7 mouse cellular contexts compared by ENCODE assay signal in the genomic region with DNA sequence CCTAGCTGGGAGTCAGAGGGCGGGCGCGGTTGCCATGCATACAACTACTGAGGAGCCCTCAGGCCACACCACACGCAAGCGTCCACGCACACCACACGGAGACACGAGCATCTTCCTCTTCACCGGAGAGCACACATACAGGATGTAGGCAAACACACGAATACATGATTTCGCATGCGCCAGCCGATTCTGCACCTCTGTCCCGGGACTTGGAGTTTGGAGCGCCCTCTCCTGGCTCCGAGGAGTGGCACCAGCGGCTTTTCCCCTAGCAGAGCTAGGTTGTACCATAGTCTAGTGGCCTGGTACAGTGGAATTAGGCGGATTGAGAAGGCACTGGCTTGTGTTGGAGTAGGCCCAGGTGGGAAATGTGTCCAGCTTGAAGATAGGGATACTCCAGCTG. TPM values are rescaled to one million over a fixed set of nuclear protein-coding genes. Genes with fewer than 3 reads are reported as not detected.
A peak's percentile ranks its signal among the peaks of the same experiment; 100 is the strongest.
DNase-seq lines count a peak whose midpoint lies in the region; ATAC-seq and TF ChIP-seq lines count a peak whose summit lies in the region.

No protein-coding gene starts in this region.

- WGBS in forebrain, postnatal 0 days: 10% methylated on average over 18 of the region's 18 CpGs
- 10% methylated on average over 18 of the region's 18 CpGs for whole genome bisulfite sequencing in hindbrain, embryonic 16.5 days
- 10% methylated on average over 18 of the region's 18 CpGs for WGBS in limb, embryonic 11.5 days
- WGBS in midbrain, embryonic 13.5 days: 7% methylated on average over 18 of the region's 18 CpGs
- WGBS in spleen, adult 2 months: 24% methylated on average over 18 of the region's 18 CpGs

- no peaks in the 10 kb centered on the region for H3K9me3 ChIP-seq in forebrain, postnatal 0 days (ENCODE audit: low read length)
- H3K9me3 ChIP-seq in hindbrain, embryonic 16.5 days (ENCODE audit: control insufficient read depth, low read length): no peaks in the 10 kb centered on the region
- H3K9me3 ChIP-seq in limb, embryonic 11.5 days (ENCODE audit: control insufficient read depth, low read length): no peaks in the 10 kb centered on the region; the same call in 1 of the 2 replicates
- no peaks in the 10 kb centered on the region for H3K9me3 ChIP-seq in midbrain, embryonic 13.5 days

- H3K4me3 ChIP-seq in forebrain, postnatal 0 days (ENCODE audit: low read depth, low read length): no peak overlapping the region
- peak overlapping the region; percentile 5; the same call in 1 of the 2 replicates for H3K4me3 ChIP-seq in hindbrain, embryonic 16.5 days (ENCODE audit: low read length)
- H3K4me3 ChIP-seq in limb, embryonic 11.5 days (ENCODE audit: low read depth, low read length): peak overlapping the region; percentile 12; the same call in 1 of the 2 replicates
- peak overlapping the region; percentile 24; the same call in 1 of the 2 replicates for H3K4me3 ChIP-seq in midbrain, embryonic 13.5 days (replicated peaks)
- H3K4me3 ChIP-seq in spleen, adult 2 months (ENCODE audit: extremely low read depth, insufficient read depth, insufficient read length): no peak overlapping the region

- no peak overlapping the region for H3K27ac ChIP-seq in forebrain, postnatal 0 days (ENCODE audit: low read depth, low read length)
- no peak overlapping the region for H3K27ac ChIP-seq in hindbrain, embryonic 16.5 days (ENCODE audit: low read depth, low read length)
- no peak overlapping the region for H3K27ac ChIP-seq in limb, embryonic 11.5 days (replicated peaks; ENCODE audit: low read depth, low read length)
- no peak overlapping the region for H3K27ac ChIP-seq in midbrain, embryonic 13.5 days
- no peak overlapping the region for H3K27ac ChIP-seq in spleen, adult 2 months (ENCODE audit: insufficient read depth, low read length)

- no peaks in the 10 kb centered on the region for H3K36me3 ChIP-seq in forebrain, postnatal 0 days (ENCODE audit: insufficient read depth)
- H3K36me3 ChIP-seq in hindbrain, embryonic 16.5 days (ENCODE audit: control insufficient read depth, insufficient read depth, low read length): no peaks in the 10 kb centered on the region
- H3K36me3 ChIP-seq in limb, embryonic 11.5 days (ENCODE audit: control insufficient read depth, insufficient read depth, low read length): no peaks in the 10 kb centered on the region
- H3K36me3 ChIP-seq in midbrain, embryonic 13.5 days: no peaks in the 10 kb centered on the region
- no peaks in the 10 kb centered on the region for H3K36me3 ChIP-seq in spleen, adult 2 months (ENCODE audit: control insufficient read depth, insufficient read depth, low read length)

- no peak overlapping the region for H3K9ac ChIP-seq in forebrain, postnatal 0 days
- H3K9ac ChIP-seq in hindbrain, embryonic 16.5 days (ENCODE audit: low read depth, low read length): peak overlapping the region; percentile 39; the same call in 1 of the 2 replicates
- H3K9ac ChIP-seq in limb, embryonic 11.5 days (ENCODE audit: low read length): peak overlapping the region; percentile 47; the same call in 1 of the 2 replicates
- peak overlapping the region; percentile 50; the same call in 1 of the 2 replicates for H3K9ac ChIP-seq in midbrain, embryonic 13.5 days (replicated peaks)

- H3K4me2 ChIP-seq in forebrain, postnatal 0 days (ENCODE audit: low read depth): peak overlapping the region; percentile 35
- peak overlapping the region; percentile 47 for H3K4me2 ChIP-seq in hindbrain, embryonic 16.5 days (ENCODE audit: low read length)
- H3K4me2 ChIP-seq in limb, embryonic 11.5 days (ENCODE audit: low read depth, severe bottlenecking): peak overlapping the region; percentile 48
- H3K4me2 ChIP-seq in midbrain, embryonic 13.5 days (replicated peaks): peak overlapping the region; percentile 53

- peak; percentile 79 for ATAC-seq in forebrain, postnatal 0 days
- no peak for ATAC-seq in hindbrain, embryonic 16.5 days
- ATAC-seq in limb, embryonic 11.5 days (ENCODE audit: insufficient number of reproducible peaks, low FRiP score, low TSS enrichment, low read depth): no peak
- ATAC-seq in midbrain, embryonic 13.5 days: peak; percentile 67

- 0 out of 2 replicates have a peak, but pooled peaks cover 4% of the 10 kb centered on the region for H3K4me1 ChIP-seq in forebrain, postnatal 0 days (ENCODE audit: insufficient read depth)
- H3K4me1 ChIP-seq in hindbrain, embryonic 16.5 days (ENCODE audit: control insufficient read depth, insufficient read depth, low read depth, low read length): peaks cover 4% of the 10 kb centered on the region
- H3K4me1 ChIP-seq in limb, embryonic 11.5 days (ENCODE audit: control insufficient read depth, insufficient read depth, low read length): 0 out of 2 replicates have a peak, but pooled peaks cover 3% of the 10 kb centered on the region
- H3K4me1 ChIP-seq in midbrain, embryonic 13.5 days (replicated peaks): peaks cover 8% of the 10 kb centered on the region
- H3K4me1 ChIP-seq in spleen, adult 2 months (ENCODE audit: control insufficient read depth, insufficient read depth, insufficient read length): no peaks in the 10 kb centered on the region

- TF ChIP-seq CTCF in forebrain, postnatal 0 days (IDR thresholded peaks at IDR 0.05; ENCODE audit: low read depth): peak; percentile 74
- peak; percentile 67; the same call in 1 of the 2 replicates for TF ChIP-seq CTCF in spleen, adult 2 months (IDR thresholded peaks at IDR 0.05; ENCODE audit: extremely low read depth, insufficient read depth, insufficient read length, insufficient replicate concordance)

- no peaks in the 10 kb centered on the region; the same call in 1 of the 2 replicates for H3K27me3 ChIP-seq in forebrain, postnatal 0 days (ENCODE audit: insufficient read depth, low read length)
- no peaks in the 10 kb centered on the region for H3K27me3 ChIP-seq in hindbrain, embryonic 16.5 days (replicated peaks; ENCODE audit: control insufficient read depth, insufficient read depth, low read length)
- H3K27me3 ChIP-seq in limb, embryonic 11.5 days (ENCODE audit: control insufficient read depth, insufficient read depth, low read length): no peaks in the 10 kb centered on the region
- H3K27me3 ChIP-seq in midbrain, embryonic 13.5 days: no peaks in the 10 kb centered on the region
- H3K27me3 ChIP-seq in spleen, adult 2 months (ENCODE audit: control insufficient read depth, insufficient read depth, low read length): no peaks in the 10 kb centered on the region

- TF ChIP-seq POLR2A in spleen, adult 2 months (IDR thresholded peaks at IDR 0.05; ENCODE audit: low read depth, low read length): no peak

- DNase-seq in Muller cell, postnatal 12 days (ENCODE audit: inconsistent ontology term): peak; percentile 44
- peak; percentile 41 for DNase-seq in cerebellum, adult 11-12 months
- peak; percentile 81 for DNase-seq in forebrain, postnatal 0 days
- peak; percentile 86 for DNase-seq in limb, embryonic 11.5 days (ENCODE audit: low spot score)
- peak; percentile 21 to 69 for DNase-seq in spleen, adult 2 months (ENCODE audit: low read depth in 1 of 2, low spot score in 2 of 2)

RNA-seq across cellular contexts. Expression of gene Foxn1, which starts 11.0 kb away (rescaled TPM):
- total RNA-seq in forebrain, postnatal 0 days (2014; rRNA removed): not detected in 2 replicates
- polyA plus RNA-seq in forebrain, postnatal 0 days (2015; fragmentation: Nextera tagmentation; extraction: Ambion mirVana): not detected in 2 replicates
- polyA plus RNA-seq in hindbrain, embryonic 16.5 days (2015; fragmentation: Nextera tagmentation; extraction: Ambion mirVana): not detected in 2 replicates
- 0.04 and 0.06 TPM in 2 replicates for polyA plus RNA-seq in limb, embryonic 11.5 days (2014; fragmentation: Nextera tagmentation; extraction: Ambion mirVana)
- not detected in 2 replicates for polyA plus RNA-seq in midbrain, embryonic 13.5 days (2015; fragmentation: Nextera tagmentation; extraction: Ambion mirVana)
- polyA plus RNA-seq in spleen, adult 2 months (2012; rRNA removed): not detected in 2 replicates

RNA-seq across cellular contexts. Expression of gene Slc13a2, which starts 24.6 kb away (rescaled TPM):
- total RNA-seq in forebrain, postnatal 0 days (2014; rRNA removed): not detected in 2 replicates
- polyA plus RNA-seq in forebrain, postnatal 0 days (2015; fragmentation: Nextera tagmentation; extraction: Ambion mirVana): not detected in 2 replicates
- not detected in 2 replicates for polyA plus RNA-seq in hindbrain, embryonic 16.5 days (2015; fragmentation: Nextera tagmentation; extraction: Ambion mirVana)
- not detected in 2 replicates for polyA plus RNA-seq in limb, embryonic 11.5 days (2014; fragmentation: Nextera tagmentation; extraction: Ambion mirVana)
- polyA plus RNA-seq in midbrain, embryonic 13.5 days (2015; fragmentation: Nextera tagmentation; extraction: Ambion mirVana): not detected in 2 replicates
- polyA plus RNA-seq in spleen, adult 2 months (2012; rRNA removed): 0.28 and 0.41 TPM in 2 replicates

RNA-seq across cellular contexts. Expression of gene Unc119, which starts 54.1 kb away (rescaled TPM):
- total RNA-seq in forebrain, postnatal 0 days (2014; rRNA removed): 86.5 and 99.7 TPM in 2 replicates
- 72.2 and 72.5 TPM in 2 replicates for polyA plus RNA-seq in forebrain, postnatal 0 days (2015; fragmentation: Nextera tagmentation; extraction: Ambion mirVana)
- 86.5 and 91.1 TPM in 2 replicates for polyA plus RNA-seq in hindbrain, embryonic 16.5 days (2015; fragmentation: Nextera tagmentation; extraction: Ambion mirVana)
- polyA plus RNA-seq in limb, embryonic 11.5 days (2014; fragmentation: Nextera tagmentation; extraction: Ambion mirVana): 84.2 and 86.9 TPM in 2 replicates
- 69.1 and 75.4 TPM in 2 replicates for polyA plus RNA-seq in midbrain, embryonic 13.5 days (2015; fragmentation: Nextera tagmentation; extraction: Ambion mirVana)
- polyA plus RNA-seq in spleen, adult 2 months (2012; rRNA removed): 66.6 and 81.6 TPM in 2 replicates

Comparison
In these comparisons a context has a peak if more than half of its experiments do, and no peak if none do; other contexts are left out.
1. ATAC-seq: peak in forebrain, postnatal 0 days (single experiment) and midbrain, embryonic 13.5 days (single experiment); none in hindbrain, embryonic 16.5 days (single experiment) and limb, embryonic 11.5 days (single experiment).
2. H3K4me3 ChIP-seq: peak in hindbrain, embryonic 16.5 days (single experiment), limb, embryonic 11.5 days (single experiment) and midbrain, embryonic 13.5 days (single experiment); none in forebrain, postnatal 0 days (single experiment) and spleen, adult 2 months (single experiment).
3. Peak in every context shown above with its lines, with median percentiles within 50 percentile points of each other: DNase-seq and H3K4me2 ChIP-seq.